Mouse (Mus musculus): ENCODE data around the gene Tcea2.
A peak's percentile ranks its signal among the peaks of the same experiment; 100 is the strongest.

The Tcea2 gene

GRCm38 (mm10) chr2:181679951-181680715, at the start of gene Tcea2:
Gene Tcea2, plus strand, starts transcription at chr2:181680310.
- peak; percentile 81 for DNase-seq (ENCODE audit: low read depth)

- no peak for DNase-seq (ENCODE audit: low read depth)
Observed at GRCm38 (mm10) chr2:181632624-181633023, 47.5 kb upstream of the Tcea2 start.

- no peak for DNase-seq (ENCODE audit: low read depth)
Observed at GRCm38 (mm10) chr2:181635865-181636264, 44.2 kb upstream of the Tcea2 start.

GRCm38 (mm10) chr2:181644361-181644760, 35.7 kb upstream of the Tcea2 start:
- peak; percentile 79 for DNase-seq (ENCODE audit: low read depth)

GRCm38 (mm10) chr2:181645666-181646065, 34.4 kb upstream of the Tcea2 start:
- DNase-seq (ENCODE audit: low read depth): no peak

- no peak for DNase-seq (ENCODE audit: low read depth)
Observed at GRCm38 (mm10) chr2:181646626-181647472, 33.3 kb upstream of the Tcea2 start.

GRCm38 (mm10) chr2:181648926-181649325, 31.2 kb upstream of the Tcea2 start:
- no peak for DNase-seq (ENCODE audit: low read depth)

GRCm38 (mm10) chr2:181653065-181653464, 27.0 kb upstream of the Tcea2 start:
- DNase-seq (ENCODE audit: low read depth): no peak

- DNase-seq (ENCODE audit: low read depth): no peak
Observed at GRCm38 (mm10) chr2:181653523-181653922, 26.6 kb upstream of the Tcea2 start.

GRCm38 (mm10) chr2:181656734-181657133, 23.4 kb upstream of the Tcea2 start, which contains the start of gene Gm29797:
Gene Gm29797, plus strand, starts transcription at chr2:181657034.
- DNase-seq (ENCODE audit: low read depth): no peak

GRCm38 (mm10) chr2:181657441-181657840, 22.7 kb upstream of the Tcea2 start:
- no peak for DNase-seq (ENCODE audit: low read depth)

- no peak for DNase-seq (ENCODE audit: low read depth)
Observed at GRCm38 (mm10) chr2:181658528-181658927, 21.6 kb upstream of the Tcea2 start.

- peak; percentile 60 for DNase-seq (ENCODE audit: low read depth)
Observed at GRCm38 (mm10) chr2:181658930-181659555, 21.1 kb upstream of the Tcea2 start.

GRCm38 (mm10) chr2:181659609-181660055, 20.5 kb upstream of the Tcea2 start:
- DNase-seq (ENCODE audit: low read depth): peak; percentile 74

- no peak for DNase-seq (ENCODE audit: low read depth)
Observed at GRCm38 (mm10) chr2:181662620-181663297, 17.4 kb upstream of the Tcea2 start.

- no peak for DNase-seq (ENCODE audit: low read depth)
Observed at GRCm38 (mm10) chr2:181663298-181663630, 16.8 kb upstream of the Tcea2 start.

- DNase-seq (ENCODE audit: low read depth): no peak
Observed at GRCm38 (mm10) chr2:181670285-181670912, 9.7 kb upstream of the Tcea2 start.

GRCm38 (mm10) chr2:181670913-181671311, 9.2 kb upstream of the Tcea2 start:
- no peak for DNase-seq (ENCODE audit: low read depth)

GRCm38 (mm10) chr2:181671326-181671725, 8.8 kb upstream of the Tcea2 start, which contains the start of gene Sox18:
Gene Sox18, minus strand, starts transcription at chr2:181671640.
- no peak for DNase-seq (ENCODE audit: low read depth)

GRCm38 (mm10) chr2:181671984-181672383, 8.1 kb upstream of the Tcea2 start:
- DNase-seq (ENCODE audit: low read depth): no peak

GRCm38 (mm10) chr2:181673501-181673900, 6.6 kb upstream of the Tcea2 start:
- DNase-seq (ENCODE audit: low read depth): no peak
